Mouse (Mus musculus) brain, embryonic 18.5 days (tissue): Measurements from ENCODE around the gene Gm4297.
"Not testable (repeated sequence)": the region's sequence is repeated elsewhere in the genome, so short reads cannot be mapped to it uniquely, and the experiment has no call there.

Experiments
- DNase-seq: peaks from one replicate; pipeline ENCODE4 v3.0.0-alpha.2; 2012; ENCODE audit warnings: low read depth, low spot score

The Gm4297 gene

GRCm38 (mm10) chrX:24574795-24575194, at the start of gene Gm4297:
Gm4297 (minus strand) TSS chrX:24574895.
- DNase-seq: not testable (repeated sequence)
